Mouse (Mus musculus): ENCODE data around the gene Abcb6.

DNA sequence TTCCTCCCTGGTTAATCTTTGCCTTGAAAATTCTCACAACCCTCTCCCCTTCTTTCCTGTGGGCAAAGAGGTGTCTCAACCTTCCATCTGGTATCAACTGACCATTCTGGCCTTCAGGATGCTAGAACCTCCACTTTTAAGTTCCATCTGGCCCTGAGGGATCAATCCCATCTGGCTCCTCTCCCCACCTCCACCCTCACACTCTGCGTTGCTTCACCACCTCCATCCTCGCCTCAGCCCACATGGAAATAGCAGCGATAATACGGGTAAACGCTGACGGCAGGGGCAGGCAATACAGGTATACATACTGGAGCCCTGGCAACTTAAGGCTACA is 37.7 kb upstream of the Abcb6 start:
- TF ChIP-seq EP300 (IDR thresholded peaks at IDR 0.05; ENCODE audit: low read depth) (no peak), CTCF (IDR thresholded peaks at IDR 0.05; ENCODE audit: low read depth) (no peak)
